Mouse (Mus musculus) MEL (cell line): Measurements from ENCODE around the gene Ciart. TPM values are rescaled to one million over a fixed set of nuclear protein-coding genes. Genes with fewer than 3 reads are reported as not detected.

Source experiments
- DNase-seq: peaks from one replicate; pipeline ENCODE4 v3.0.0; 2011; ENCODE audit warnings: low read depth, low spot score
- H3K27ac ChIP-seq: 2 replicates; pipeline ENCODE4 v1.5.1; 2012; ENCODE audit warnings: low read depth, mild to moderate bottlenecking, control low read depth, low read length, moderate library complexity; ENCODE audit not compliant: control insufficient read depth
- H3K27me3 ChIP-seq, 2 experiments: fragments of 150-350 bp in 1 of 2; sonication (generic) in 1 of 2; 2 replicates each; pipeline ENCODE4 v1.6.1; 2012; ENCODE audit warnings: low read length in 2 of 2, mild to moderate bottlenecking in 2 of 2, improper control_type of control experiment in 1 of 2, moderate library complexity in 1 of 2; ENCODE audit not compliant: insufficient read depth in 2 of 2, control insufficient read depth in 1 of 2
- H3K36me3 ChIP-seq, 2 experiments: 2 replicates each; pipeline ENCODE4 v1.6.1; 2012 to 2014; ENCODE audit warnings: low read length in 2 of 2, improper control_type of control experiment in 1 of 2, inconsistent platforms in 1 of 2, mild to moderate bottlenecking in 1 of 2; ENCODE audit not compliant: insufficient read depth in 2 of 2, control insufficient read depth in 1 of 2
- H3K4me1 ChIP-seq, 2 experiments: fragments of 150-350 bp in 1 of 2; sonication (generic) in 1 of 2; 2 replicates each; pipeline ENCODE4 v1.6.1; 2012; ENCODE audit warnings: low read length in 2 of 2, improper control_type of control experiment in 1 of 2, mild to moderate bottlenecking in 1 of 2; ENCODE audit not compliant: insufficient read depth in 2 of 2, control insufficient read depth in 1 of 2
- H3K4me3 ChIP-seq, 2 experiments: fragments of 150-350 bp in 1 of 2; sonication (generic) in 1 of 2; 2 replicates each; pipeline ENCODE4 v1.5.1; 2012; ENCODE audit warnings: low read depth in 2 of 2, low read length in 2 of 2, mild to moderate bottlenecking in 2 of 2, moderate library complexity in 2 of 2, control low read depth in 1 of 2, improper control_type of control experiment in 1 of 2; ENCODE audit not compliant: control insufficient read depth in 1 of 2, insufficient read depth in 1 of 2
- H3K79me2 ChIP-seq: 2 replicates; pipeline ENCODE4 v1.6.1; 2012; ENCODE audit warnings: mild to moderate bottlenecking, low read length, moderate library complexity; ENCODE audit not compliant: control insufficient read depth, poor library complexity, insufficient read depth
- H3K9ac ChIP-seq: 2 replicates; pipeline ENCODE4 v1.6.1; 2012; ENCODE audit warnings: low read depth, mild to moderate bottlenecking, control low read depth, low read length, moderate library complexity; ENCODE audit not compliant: control insufficient read depth, poor library complexity, severe bottlenecking
- H3K9me3 ChIP-seq: fragments of 150-350 bp; sonication (generic); replicated peaks from 2 replicates; pipeline ENCODE4 v1.6.1; 2012; ENCODE audit warnings: mild to moderate bottlenecking, low read length, improper control_type of control experiment, moderate library complexity; ENCODE audit not compliant: insufficient read depth
- CHD1 ChIP-seq: IDR thresholded peaks from 2 replicates; pipeline ENCODE4 v1.6.1; 2012; ENCODE audit warnings: low read depth, mild to moderate bottlenecking, inconsistent platforms, low read length, improper control_type of control experiment
- CTCF ChIP-seq, 3 experiments: IDR thresholded peaks in 2 of 3; conservative IDR thresholded peaks in 1 of 3; 2 replicates each; pipeline ENCODE4 v1.5.1; 2011 to 2012; ENCODE audit warnings: low read length in 3 of 3, low read depth in 2 of 3, mild to moderate bottlenecking in 2 of 3, improper control_type of control experiment in 1 of 3, inconsistent platforms in 1 of 3, mixed read lengths in 1 of 3, moderate library complexity in 1 of 3; ENCODE audit not compliant: control insufficient read depth in 1 of 3, insufficient read depth in 1 of 3, poor library complexity in 1 of 3, severe bottlenecking in 1 of 3
- EP300 ChIP-seq, 2 experiments: IDR thresholded peaks; 2 replicates each; pipeline ENCODE4 v1.6.1; 2011; ENCODE audit warnings: improper control_type of control experiment in 2 of 2, low read length in 2 of 2, low read depth in 1 of 2, mild to moderate bottlenecking in 1 of 2
- ETS1 ChIP-seq: IDR thresholded peaks from 2 replicates; pipeline ENCODE4 v1.6.1; 2012; ENCODE audit warnings: low read depth, mild to moderate bottlenecking, inconsistent platforms, low read length, improper control_type of control experiment, moderate library complexity
- GATA1 ChIP-seq: IDR thresholded peaks from 2 replicates; pipeline ENCODE4 v1.6.1; 2011; ENCODE audit warnings: low read depth, low read length, improper control_type of control experiment
- HCFC1 ChIP-seq: IDR thresholded peaks from 2 replicates; pipeline ENCODE4 v1.6.1; 2012; ENCODE audit warnings: low read depth, mild to moderate bottlenecking, inconsistent platforms, low read length, improper control_type of control experiment, moderate library complexity
- JUND ChIP-seq: IDR thresholded peaks from 2 replicates; pipeline ENCODE4 v1.6.1; 2011; ENCODE audit warnings: low read depth, mild to moderate bottlenecking, improper control_type of control experiment, low read length
- MAX ChIP-seq: IDR thresholded peaks from 2 replicates; pipeline ENCODE4 v1.6.1; 2011; ENCODE audit warnings: low read length, improper control_type of control experiment
- MYB ChIP-seq: IDR thresholded peaks from 2 replicates; pipeline ENCODE4 v1.6.1; 2011; ENCODE audit warnings: mild to moderate bottlenecking, low read depth, low read length, improper control_type of control experiment
- NELFE ChIP-seq: IDR thresholded peaks from 2 replicates; pipeline ENCODE4 v1.6.1; 2011; ENCODE audit warnings: low read depth, low read length, improper control_type of control experiment
- POLR2A ChIP-seq, 2 experiments: IDR thresholded peaks; 2 replicates each; pipeline ENCODE4 v1.6.1; 2011 to 2012; ENCODE audit warnings: low read length in 2 of 2, mild to moderate bottlenecking in 2 of 2, control low read depth in 1 of 2, improper control_type of control experiment in 1 of 2, low read depth in 1 of 2, moderate library complexity in 1 of 2; ENCODE audit not compliant: control insufficient read depth in 1 of 2, insufficient read depth in 1 of 2, poor library complexity in 1 of 2
- POLR2AphosphoS2 ChIP-seq: IDR thresholded peaks from 2 replicates; pipeline ENCODE4 v1.6.1; 2011; ENCODE audit warnings: low read length, improper control_type of control experiment
- RAD21 ChIP-seq: IDR thresholded peaks from 2 replicates; pipeline ENCODE4 v1.6.1; 2011; ENCODE audit warnings: mild to moderate bottlenecking, low read depth, low read length, improper control_type of control experiment
- SIN3A ChIP-seq: IDR thresholded peaks from 2 replicates; pipeline ENCODE4 v1.6.1; 2012; ENCODE audit warnings: low read length, improper control_type of control experiment, inconsistent platforms
- SMC3 ChIP-seq: IDR thresholded peaks from 2 replicates; pipeline ENCODE4 v1.6.1; 2011; ENCODE audit warnings: low read depth, low read length, improper control_type of control experiment
- TAL1 ChIP-seq: IDR thresholded peaks from 2 replicates; pipeline ENCODE4 v1.6.1; 2012; ENCODE audit warnings: mild to moderate bottlenecking, inconsistent platforms, low read length, moderate library complexity, mixed read lengths
- TBP ChIP-seq: IDR thresholded peaks from 2 replicates; pipeline ENCODE4 v1.8.0; 2011; ENCODE audit warnings: low read depth, low read length, improper control_type of control experiment
- UBTF ChIP-seq: IDR thresholded peaks from 2 replicates; pipeline ENCODE4 v1.6.1; 2012; ENCODE audit warnings: low read depth, mild to moderate bottlenecking, inconsistent platforms, low read length, improper control_type of control experiment, moderate library complexity, borderline replicate concordance; ENCODE audit not compliant: insufficient read depth
- ZC3H11A ChIP-seq: IDR thresholded peaks from 2 replicates; pipeline ENCODE4 v1.6.1; 2012; ENCODE audit warnings: low read depth, mild to moderate bottlenecking, inconsistent platforms, low read length, improper control_type of control experiment
- polyA plus RNA-seq, 2 experiments: library from polyadenylated mRNA; stranded (reverse) in 1 of 2; unstranded in 1 of 2; fragments of >175 nt in 1 of 2; fragments of >200 nt in 1 of 2; gene quantifications; 2 replicates each; pipeline versions ENCODE4 v1.2.1 to v1.2.4; 2012; ENCODE audit warnings: low replicate concordance in 2 of 2, low read depth in 1 of 2; ENCODE audit not compliant: insufficient read length in 2 of 2, insufficient read depth in 1 of 2, missing spikeins in 1 of 2
- total RNA-seq: library from RNA; depleted of rRNA; stranded (reverse); fragments of 300-350 nt; gene quantifications from 2 replicates; pipeline ENCODE4 v1.2.3, GENCODE M21; 2012

Gene Ciart
- total and polyA plus RNA-seq, 3 experiments: 4.9 to 23.8 TPM; not detected in 1

GRCm38 (mm10) chr3:95871392-95871867 is 10.6 kb downstream of the Ciart start, which contains the start of gene Mrps21 (continued):
- TF ChIP-seq CTCF (IDR thresholded peaks at IDR 0.05 in 2 of 3, conservative IDR thresholded peaks at IDR 0.05 in 1 of 3; ENCODE audit: control insufficient read depth in 1 of 3, insufficient read depth in 1 of 3, low read depth in 2 of 3, low read length in 3 of 3, poor library complexity in 1 of 3, severe bottlenecking in 1 of 3): peak in 1 of 3 experiments; percentile 19; a peak in 1 of 6 replicates
- TF ChIP-seq UBTF: peak; percentile 88; the same call in 1 of the 2 replicates
- TF ChIP-seq, all 39 proteins: peak for 30

GRCm38 (mm10) chr3:95870976-95871375 is 11.1 kb downstream of the Ciart start:
- Histone ChIP-seq H3K36me3 (peaks cover 3 to 17% of the 10 kb centered on the region in 2 experiments), H3K9me3 (no peaks in the 10 kb centered on the region), H3K79me2 (peaks cover 37% of the 10 kb centered on the region), H3K27ac (peak overlapping the region; percentile 85), H3K27me3 (no peaks in the 10 kb centered on the region), H3K9ac (peak overlapping the region; percentile 83), H3K4me3 (peak overlapping the region; percentile 75 to 80), H3K4me1 (peaks cover 4 to 8% of the 10 kb centered on the region in 2 experiments)
- TF ChIP-seq SIN3A (no peak), JUND (0 out of 2 replicates have a peak, but pooled peaks have one; percentile 11)
- no peak for DNase-seq

GRCm38 (mm10) chr3:95867408-95867807 is 14.6 kb downstream of the Ciart start:
- no peak for TF ChIP-seq SIN3A
- no peak for TF ChIP-seq TAL1
- no peak for TF ChIP-seq TBP
- TF ChIP-seq ETS1: no peak
- no peak for TF ChIP-seq UBTF
- TF ChIP-seq POLR2A (IDR thresholded peaks at IDR 0.05; ENCODE audit: control insufficient read depth in 1 of 2, insufficient read depth in 1 of 2, low read depth in 1 of 2, low read length in 2 of 2, poor library complexity in 1 of 2): no peak
- no peak for TF ChIP-seq CTCF (IDR thresholded peaks at IDR 0.05 in 2 of 3, conservative IDR thresholded peaks at IDR 0.05 in 1 of 3; ENCODE audit: control insufficient read depth in 1 of 3, insufficient read depth in 1 of 3, low read depth in 2 of 3, low read length in 3 of 3, poor library complexity in 1 of 3, severe bottlenecking in 1 of 3)
- no peak for TF ChIP-seq CHD1
- TF ChIP-seq ZC3H11A: no peak
- no peak for TF ChIP-seq EP300 (IDR thresholded peaks at IDR 0.05; ENCODE audit: low read depth in 1 of 2, low read length in 2 of 2)
- TF ChIP-seq MAX: no peak
- TF ChIP-seq NELFE: no peak
- TF ChIP-seq SMC3: no peak
- TF ChIP-seq GATA1: no peak
- no peak for TF ChIP-seq JUND
- TF ChIP-seq RAD21: no peak
- TF ChIP-seq MYB: no peak
- TF ChIP-seq HCFC1: no peak
- TF ChIP-seq POLR2AphosphoS2: no peak
- no peak overlapping the region for H3K9ac ChIP-seq
- no peaks in the 10 kb centered on the region for H3K9me3 ChIP-seq
- no peak overlapping the region for H3K27ac ChIP-seq
- no peak overlapping the region for H3K4me3 ChIP-seq
- H3K4me1 ChIP-seq: peaks cover 4% of the 10 kb centered on the region in 2 experiments
- H3K36me3 ChIP-seq: peaks cover 3 to 11% of the 10 kb centered on the region in 2 experiments
- H3K79me2 ChIP-seq: peaks cover 22% of the 10 kb centered on the region
- DNase-seq: no peak
- no peaks in the 10 kb centered on the region for H3K27me3 ChIP-seq
